In genomic region chr16:33154992-33155391, GRCm38 (mm10) we compare ENCODE assay signal across 8 mouse cellular contexts. TPM values are rescaled to one million over a fixed set of nuclear protein-coding genes. Genes with fewer than 3 reads are reported as not detected.
A peak's percentile ranks its signal among the peaks of the same experiment; 100 is the strongest.
DNase-seq lines count a peak whose midpoint lies in the region.

No protein-coding gene starts in this region.

- DNase-seq in cerebellum, adult 18-20 months, result peak; percentile 28 to 51
- no peak for DNase-seq in cerebellum, adult 8-10 months
- peak; percentile 28 for DNase-seq in left cerebral cortex, postnatal 4 days
- no peak for DNase-seq in left cerebral cortex, adult 11 months (ENCODE audit: low spot score)
- peak; percentile 58 for DNase-seq in adipocyte (ENCODE audit: low spot score)
- DNase-seq in kidney, postnatal 10 days, result peak; percentile 59
- DNase-seq in thymus, postnatal 36 days, result peak; percentile 22 to 32
- no peak for DNase-seq in right cerebral cortex, postnatal 36 days (ENCODE audit: low spot score in 2 of 2)

- intact Hi-C loops in left cerebral cortex, postnatal 4 days (cut with DNase I), result loop anchor here (10.0 kb wide), 1 partner anchor 90 kb away; the partner anchor contains the start of gene Lmln

RNA-seq across cellular contexts. Expression of gene Osbpl11, which starts 29.9 kb away (rescaled TPM):
- total RNA-seq in left cerebral cortex, postnatal 4 days (2021), result 10 to 100 TPM; 26.8 to 27.4 TPM

Comparison
In these comparisons a context has a peak if more than half of its experiments do, and no peak if none do; other contexts are left out.
1. DNase-seq: peak in cerebellum, adult 18-20 months (2 of 2), left cerebral cortex, postnatal 4 days (single experiment), adipocyte (single experiment), kidney, postnatal 10 days (single experiment) and thymus, postnatal 36 days (2 of 2); none in cerebellum, adult 8-10 months (single experiment), left cerebral cortex, adult 11 months (single experiment) and right cerebral cortex, postnatal 36 days (0 of 2).